Mouse (Mus musculus) CH12.LX (cell line): ENCODE measurements around the gene Tes3-ps.

Source experiments
- CHD1 ChIP-seq: IDR thresholded peaks from 2 replicates; pipeline ENCODE4 v1.6.1; 2012; ENCODE audit warnings: low read depth, low read length, improper control_type of control experiment, inconsistent platforms
- CHD2 ChIP-seq: IDR thresholded peaks from 2 replicates; pipeline ENCODE4 v1.6.1; 2011; ENCODE audit warnings: low read length, improper control_type of control experiment
- CTCF ChIP-seq, 2 experiments: IDR thresholded peaks in 1 of 2; conservative IDR thresholded peaks in 1 of 2; 2 replicates each; pipeline ENCODE4 v1.5.1; 2011 to 2012; ENCODE audit warnings: low read depth in 2 of 2, low read length in 2 of 2, improper control_type of control experiment in 1 of 2, inconsistent platforms in 1 of 2, mild to moderate bottlenecking in 1 of 2, moderate library complexity in 1 of 2
- ELF1 ChIP-seq: IDR thresholded peaks from 2 replicates; pipeline ENCODE4 v1.6.1; 2014; ENCODE audit warnings: low read depth, mild to moderate bottlenecking, inconsistent platforms, low read length, improper control_type of control experiment
- EP300 ChIP-seq: IDR thresholded peaks from 2 replicates; pipeline ENCODE4 v1.6.1; 2011; ENCODE audit warnings: low read length, improper control_type of control experiment
- ETS1 ChIP-seq: conservative IDR thresholded peaks from 2 replicates; pipeline ENCODE4 v1.6.1; 2012; ENCODE audit warnings: low read depth, mild to moderate bottlenecking, inconsistent platforms, low read length, improper control_type of control experiment, moderate library complexity
- MEF2A ChIP-seq: IDR thresholded peaks from 2 replicates; pipeline ENCODE4 v1.6.1; 2014; ENCODE audit warnings: low read depth, mild to moderate bottlenecking, inconsistent platforms, low read length, improper control_type of control experiment, borderline replicate concordance
- NELFE ChIP-seq: IDR thresholded peaks from 2 replicates; pipeline ENCODE4 v1.6.1; 2011; ENCODE audit warnings: low read depth, low read length, improper control_type of control experiment
- NRF1 ChIP-seq: IDR thresholded peaks from 2 replicates; pipeline ENCODE4 v1.6.1; 2014; ENCODE audit warnings: low read depth, mild to moderate bottlenecking, inconsistent platforms, low read length, improper control_type of control experiment, moderate library complexity
- POLR2A ChIP-seq: IDR thresholded peaks from 2 replicates; pipeline ENCODE4 v1.6.1; 2011; ENCODE audit warnings: low read depth, mild to moderate bottlenecking, improper control_type of control experiment, low read length
- RAD21 ChIP-seq: IDR thresholded peaks from 2 replicates; pipeline ENCODE4 v1.6.1; 2011; ENCODE audit warnings: low read depth, mild to moderate bottlenecking, low read length, improper control_type of control experiment, moderate library complexity
- SMC3 ChIP-seq: IDR thresholded peaks from 2 replicates; pipeline ENCODE4 v1.6.1; 2011; ENCODE audit warnings: low read depth, low read length, improper control_type of control experiment
- TCF12 ChIP-seq: IDR thresholded peaks from 2 replicates; pipeline ENCODE4 v1.6.1; 2014; ENCODE audit warnings: low read depth, mild to moderate bottlenecking, inconsistent platforms, low read length, improper control_type of control experiment
- ZC3H11A ChIP-seq: IDR thresholded peaks from 2 replicates; pipeline ENCODE4 v1.6.1; 2012; ENCODE audit warnings: low read depth, mild to moderate bottlenecking, inconsistent platforms, low read length, improper control_type of control experiment

- TF ChIP-seq CTCF (conservative IDR thresholded peaks at IDR 0.05 in 1 of 2, IDR thresholded peaks at IDR 0.05 in 1 of 2; ENCODE audit: low read depth in 2 of 2, low read length in 2 of 2) (no peak), CHD2 (no peak), NRF1 (no peak), ZC3H11A (no peak), MEF2A (no peak), TCF12 (no peak), CHD1 (no peak), POLR2A (no peak), SMC3 (no peak), ETS1 (peak; percentile 64), NELFE (no peak), RAD21 (no peak), ELF1 (no peak), EP300 (no peak)
Measured at GRCm38 (mm10) chr13:49467585-49467984, 25.5 kb upstream of the Tes3-ps start.
